Mouse (Mus musculus) neural tube, embryonic 14.5 days (tissue): ENCODE data around the gene Sgms1. TPM values are rescaled to one million over a fixed set of nuclear protein-coding genes. Genes with fewer than 3 reads are reported as not detected.

Source experiments
- ATAC-seq: fragments of 200-750 bp; cut with Nextera tagmentation; 2 replicates; pipeline ENCODE4 v1.8.0; 2017; ENCODE audit warnings: low read depth, mild to moderate bottlenecking, moderate TSS enrichment, moderate library complexity
- H3K27ac ChIP-seq: fragments of 300-500 bp; sonication (generic); 2 replicates; pipeline ENCODE4 v1.5.1; 2014; ENCODE audit warnings: low read depth, mild to moderate bottlenecking, control low read depth, low read length, moderate library complexity, mixed read lengths
- H3K27me3 ChIP-seq: fragments of 300-500 bp; sonication (generic); 2 replicates; pipeline ENCODE4 v1.6.1; 2014; ENCODE audit warnings: low read length; ENCODE audit not compliant: control insufficient read depth, insufficient read depth
- H3K36me3 ChIP-seq: fragments of 300-500 bp; sonication (generic); 2 replicates; pipeline ENCODE4 v1.6.1; 2014; ENCODE audit warnings: low read length, mixed read lengths; ENCODE audit not compliant: control insufficient read depth, insufficient read depth
- H3K4me1 ChIP-seq: fragments of 300-500 bp; sonication (generic); 2 replicates; pipeline ENCODE4 v1.6.1; 2014; ENCODE audit warnings: low read length; ENCODE audit not compliant: control insufficient read depth, insufficient read depth
- H3K4me2 ChIP-seq: fragments of 300-500 bp; sonication (generic); 2 replicates; pipeline ENCODE4 v1.6.1; 2014; ENCODE audit warnings: mild to moderate bottlenecking, low read depth, low read length, control low read depth
- H3K4me3 ChIP-seq: fragments of 300-500 bp; sonication (generic); 2 replicates; pipeline ENCODE4 v1.5.1; 2014; ENCODE audit warnings: low read depth, low read length, control low read depth, mixed read lengths
- H3K9ac ChIP-seq: fragments of 300-500 bp; sonication (generic); replicated peaks from 2 replicates; pipeline ENCODE4 v1.6.1; 2014; ENCODE audit warnings: low read depth, mild to moderate bottlenecking, control low read depth, low read length, mixed read lengths
- H3K9me3 ChIP-seq: fragments of 300-500 bp; sonication (generic); 2 replicates; pipeline ENCODE4 v1.6.1; 2016; ENCODE audit warnings: low read length; ENCODE audit not compliant: control insufficient read depth
- WGBS: fragments of 180-500 bp; shearing (Covaris S2); extraction: QIAGEN DNeasy Blood & Tissue Kit; methylation state at CpG from one replicate; pipeline ENCODE4 v1.1.7; 2014; 5-methylcytosine and 5-hydroxymethylcytosine counted together
- polyA plus RNA-seq: library from polyadenylated mRNA; unstranded; fragments of >200 nt; fragmentation: Nextera tagmentation; extraction: Ambion mirVana; gene quantifications from 2 replicates; pipeline ENCODE4 v1.2.1, GENCODE M21; 2014

The Sgms1 gene
- polyA plus RNA-seq, 1 experiment from 2014 or later, result 19.2 TPM

- Histone ChIP-seq H3K27me3 (no peaks in the 10 kb centered on the region; the same call in 1 of the 2 replicates), H3K9ac (peak overlapping the region; percentile 83), H3K27ac (peak overlapping the region; percentile 95), H3K9me3 (no peaks in the 10 kb centered on the region), H3K4me2 (peak overlapping the region; percentile 86), H3K4me3 (peak overlapping the region; percentile 90), H3K36me3 (no peaks in the 10 kb centered on the region), H3K4me1 (peaks cover 10% of the 10 kb centered on the region)
- peak; percentile 45 for ATAC-seq
- 1% methylated on average over 38 of the region's 74 CpGs for WGBS
These were observed 1.9 kb downstream of the Sgms1 start for GRCm38 (mm10) chr19:32387403-32388190.

- Histone ChIP-seq H3K27me3 (no peaks in the 10 kb centered on the region; the same call in 1 of the 2 replicates), H3K4me1 (peaks cover 10% of the 10 kb centered on the region), H3K36me3 (no peaks in the 10 kb centered on the region), H3K4me2 (peak overlapping the region; percentile 86), H3K9me3 (no peaks in the 10 kb centered on the region), H3K27ac (0 out of 2 replicates have a peak overlapping the region, but pooled peaks have one; percentile 5), H3K4me3 (peak overlapping the region; percentile 90), H3K9ac (peak overlapping the region; percentile 83)
- whole genome bisulfite sequencing, result 26% methylated on average over 19 of the region's 19 CpGs
- ATAC-seq, result no peak
These were observed 2.7 kb downstream of the Sgms1 start for GRCm38 (mm10) chr19:32386556-32387402.

GRCm38 (mm10) chr19:32383738-32384137, 5.8 kb downstream of the Sgms1 start:
- H3K9ac ChIP-seq, result no peak overlapping the region
- H3K27me3 ChIP-seq, result no peaks in the 10 kb centered on the region; the same call in 1 of the 2 replicates
- no peak overlapping the region for H3K4me2 ChIP-seq
- peaks cover 4% of the 10 kb centered on the region; the same call in 1 of the 2 replicates for H3K4me1 ChIP-seq
- no peak overlapping the region for H3K27ac ChIP-seq
- 96% methylated on average over 8 of the region's 8 CpGs for WGBS
- no peaks in the 10 kb centered on the region for H3K9me3 ChIP-seq
- H3K36me3 ChIP-seq, result no peaks in the 10 kb centered on the region
- ATAC-seq, result no peak
- H3K4me3 ChIP-seq, result no peak overlapping the region

GRCm38 (mm10) chr19:32381511-32381961, 8.0 kb downstream of the Sgms1 start:
- Histone ChIP-seq H3K4me2 (no peak overlapping the region), H3K36me3 (no peaks in the 10 kb centered on the region), H3K27me3 (no peaks in the 10 kb centered on the region), H3K9me3 (no peaks in the 10 kb centered on the region), H3K4me3 (no peak overlapping the region), H3K9ac (no peak overlapping the region), H3K4me1 (peaks cover 6% of the 10 kb centered on the region; the same call in 1 of the 2 replicates), H3K27ac (no peak overlapping the region)
- ATAC-seq, result no peak
- 51% methylated on average over 3 of the region's 3 CpGs for WGBS

GRCm38 (mm10) chr19:32380748-32381147, 8.8 kb downstream of the Sgms1 start:
- H3K27ac ChIP-seq, result no peak overlapping the region
- H3K4me3 ChIP-seq, result no peak overlapping the region
- H3K27me3 ChIP-seq, result no peaks in the 10 kb centered on the region
- ATAC-seq, result no peak
- H3K4me2 ChIP-seq, result no peak overlapping the region
- peaks cover 6% of the 10 kb centered on the region; the same call in 1 of the 2 replicates for H3K4me1 ChIP-seq
- no peaks in the 10 kb centered on the region for H3K9me3 ChIP-seq
- H3K36me3 ChIP-seq, result no peaks in the 10 kb centered on the region
- no peak overlapping the region for H3K9ac ChIP-seq
- WGBS, result 94% methylated on average over 11 of the region's 11 CpGs

- H3K9ac ChIP-seq, result no peak overlapping the region
- H3K9me3 ChIP-seq, result no peaks in the 10 kb centered on the region
- H3K4me1 ChIP-seq, result peaks cover 6% of the 10 kb centered on the region; the same call in 1 of the 2 replicates
- H3K4me2 ChIP-seq, result no peak overlapping the region
- H3K27me3 ChIP-seq, result no peaks in the 10 kb centered on the region
- no peak overlapping the region for H3K4me3 ChIP-seq
- H3K36me3 ChIP-seq, result no peaks in the 10 kb centered on the region
- ATAC-seq, result no peak
- H3K27ac ChIP-seq, result no peak overlapping the region
- WGBS, result 83% methylated on average over 6 of the region's 6 CpGs
These were observed 10.1 kb downstream of the Sgms1 start for GRCm38 (mm10) chr19:32379239-32379920.

GRCm38 (mm10) chr19:32378581-32378980, 10.9 kb downstream of the Sgms1 start:
- H3K4me3 ChIP-seq, result no peak overlapping the region
- no peaks in the 10 kb centered on the region for H3K9me3 ChIP-seq
- no peak for ATAC-seq
- no peaks in the 10 kb centered on the region for H3K27me3 ChIP-seq
- H3K4me2 ChIP-seq, result no peak overlapping the region
- peaks cover 6% of the 10 kb centered on the region; the same call in 1 of the 2 replicates for H3K4me1 ChIP-seq
- H3K36me3 ChIP-seq, result no peaks in the 10 kb centered on the region
- H3K27ac ChIP-seq, result no peak overlapping the region
- 76% methylated on average over 3 of the region's 3 CpGs for WGBS
- no peak overlapping the region for H3K9ac ChIP-seq

- WGBS, result 52% methylated on average over 7 of the region's 7 CpGs
- Histone ChIP-seq H3K4me1 (peaks cover 6% of the 10 kb centered on the region; the same call in 1 of the 2 replicates), H3K36me3 (no peaks in the 10 kb centered on the region), H3K4me2 (no peak overlapping the region), H3K4me3 (no peak overlapping the region), H3K27ac (no peak overlapping the region), H3K9ac (no peak overlapping the region), H3K9me3 (no peaks in the 10 kb centered on the region), H3K27me3 (no peaks in the 10 kb centered on the region)
- peak; percentile 70; the same call in 1 of the 2 replicates for ATAC-seq
These were observed 11.7 kb downstream of the Sgms1 start for GRCm38 (mm10) chr19:32377701-32378325.
